Mouse (Mus musculus) adrenal gland, postnatal 14 days (tissue): Measurements from ENCODE around the gene Cd200r4. TPM values are rescaled to one million over a fixed set of nuclear protein-coding genes. Genes with fewer than 3 reads are reported as not detected.
"Not testable (repeated sequence)": the region's sequence is repeated elsewhere in the genome, so short reads cannot be mapped to it uniquely, and the experiment has no call there.

ENCODE experiments used
- DNase-seq: peaks from one replicate; pipeline ENCODE4 v3.0.0; 2021; ENCODE audit warnings: mixed read lengths
- long read RNA-seq, 2 experiments: library from polyadenylated mRNA; stranded (forward); transcript quantifications; one replicate each; pipeline ENCODE4 v2.0.0; 2021
- total RNA-seq: library from RNA; stranded (reverse); gene quantifications from 2 replicates; pipeline ENCODE4 v1.2.3, GENCODE M21; 2021

Gene Cd200r4
- total RNA-seq: not detected in 2 replicates
- long read RNA-seq, experiment 1: 0 reads
- long read RNA-seq, experiment 2: 0 reads

- no peak for DNase-seq
These were observed at the start of gene Cd200r4 for GRCm38 (mm10) chr16:44811544-44811943. TSS of gene Cd200r4 (plus strand) at chr16:44811733.

DNA sequence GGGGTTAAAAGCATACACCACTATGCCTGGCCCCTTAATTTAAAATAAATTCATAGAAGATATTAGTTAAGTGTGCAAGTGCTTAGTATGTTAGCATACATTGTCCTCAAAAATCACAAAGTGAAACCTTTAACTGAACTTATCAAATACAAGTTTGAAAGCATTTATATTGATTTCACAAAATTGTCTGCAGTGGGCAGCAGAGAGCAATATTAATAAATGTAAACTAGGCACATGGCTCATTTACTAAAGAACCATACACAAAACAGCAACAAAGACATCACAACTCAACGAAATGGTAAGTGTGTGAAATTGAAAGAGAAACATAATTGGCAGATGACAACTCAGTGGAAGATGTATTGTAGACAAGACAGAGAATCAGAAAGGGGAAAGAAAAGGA lies 49.7 kb upstream of the Cd200r4 start:
- DNase-seq: no peak

DNA sequence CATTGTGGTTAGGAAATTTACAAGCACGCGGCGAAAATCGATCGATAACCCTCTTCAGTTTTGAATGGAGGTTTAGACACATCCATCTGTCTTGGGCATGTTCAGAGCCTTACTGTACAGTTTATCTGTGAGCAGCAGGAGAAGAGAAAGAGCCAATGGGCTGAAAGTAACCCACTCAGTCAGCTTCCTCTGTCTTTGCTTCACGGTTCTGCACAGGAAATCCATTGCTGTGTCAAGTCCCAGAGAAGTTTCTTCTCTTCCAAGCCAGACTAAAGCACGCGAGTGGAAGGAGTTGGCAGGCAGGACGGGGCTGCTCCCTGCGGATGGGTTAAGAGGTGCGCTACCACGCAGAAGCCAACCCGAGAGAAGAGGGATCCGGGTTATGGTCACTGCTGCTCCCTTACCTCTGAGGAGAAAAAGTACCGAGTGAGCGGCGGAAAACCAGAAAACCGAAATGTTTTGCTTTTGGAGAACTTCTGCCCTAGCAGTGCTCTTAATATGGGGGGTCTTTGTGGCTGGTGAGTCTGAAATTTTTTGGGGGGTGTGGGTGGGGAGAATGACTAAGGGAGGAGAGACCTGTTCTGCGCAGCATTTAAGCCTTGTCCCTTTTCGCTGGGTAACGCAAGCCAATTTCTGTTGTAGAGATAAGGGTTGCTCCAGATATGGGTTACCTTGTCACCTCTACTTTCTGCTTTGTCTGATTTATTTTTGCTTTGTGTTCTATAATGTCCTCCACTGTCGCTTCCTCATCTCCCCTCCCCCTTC lies 45.8 kb upstream of the Cd200r4 start, which contains the start of gene Cd200r1:
Cd200r1 (plus strand) TSS at position 182 of the 765 bp plus-strand sequence.
- no peak for DNase-seq

DNA sequence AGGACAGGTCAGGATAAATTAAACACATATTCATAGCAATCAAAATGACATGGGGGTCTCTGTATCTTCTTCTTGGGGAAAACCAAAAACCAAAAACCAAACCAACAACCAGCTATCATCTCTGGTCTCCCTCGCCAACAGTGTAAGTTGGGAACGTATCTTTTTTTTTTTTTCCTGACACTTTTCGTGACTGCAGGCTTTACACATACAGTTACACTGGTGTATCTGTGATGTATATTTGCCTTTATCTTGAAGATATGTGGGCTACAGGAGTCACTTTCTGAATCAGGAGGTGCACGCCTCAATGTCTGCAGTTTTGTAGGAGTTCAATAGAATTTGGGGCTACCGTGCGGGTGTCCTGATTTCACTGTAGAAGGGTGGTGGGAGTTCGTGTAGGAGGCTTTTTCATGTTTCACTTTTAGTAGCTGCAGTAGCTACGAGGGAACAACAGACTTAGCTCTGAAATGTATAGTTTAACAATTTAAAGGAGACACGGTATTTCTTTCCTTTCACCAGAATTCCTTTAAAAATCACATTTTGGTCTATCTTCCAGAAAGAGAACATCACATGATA lies 45.1 kb upstream of the Cd200r4 start:
- no peak for DNase-seq

- DNase-seq: no peak
These were observed 44.0 kb upstream of the Cd200r4 start for GRCm38 (mm10) chr16:44767506-44767905.

DNA sequence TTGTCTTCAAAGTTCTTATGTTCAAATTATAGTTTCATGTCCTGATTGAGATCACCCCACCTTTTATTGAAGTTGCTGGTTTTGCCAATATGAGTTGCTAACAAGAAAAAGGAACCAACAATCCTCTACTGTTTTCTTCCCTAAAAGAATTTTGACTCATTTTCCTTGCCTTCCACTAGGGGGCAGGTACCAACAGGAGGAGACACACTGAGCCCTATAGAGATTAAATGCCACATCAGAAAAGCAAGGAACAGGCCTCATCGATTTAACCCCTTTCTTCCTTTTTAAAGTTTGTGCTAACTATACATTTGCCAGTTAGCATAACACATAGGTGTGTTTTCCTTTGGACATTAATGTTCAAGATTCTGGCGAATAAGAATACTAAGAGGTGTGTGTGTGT lies 43.6 kb upstream of the Cd200r4 start:
- no peak for DNase-seq

DNA sequence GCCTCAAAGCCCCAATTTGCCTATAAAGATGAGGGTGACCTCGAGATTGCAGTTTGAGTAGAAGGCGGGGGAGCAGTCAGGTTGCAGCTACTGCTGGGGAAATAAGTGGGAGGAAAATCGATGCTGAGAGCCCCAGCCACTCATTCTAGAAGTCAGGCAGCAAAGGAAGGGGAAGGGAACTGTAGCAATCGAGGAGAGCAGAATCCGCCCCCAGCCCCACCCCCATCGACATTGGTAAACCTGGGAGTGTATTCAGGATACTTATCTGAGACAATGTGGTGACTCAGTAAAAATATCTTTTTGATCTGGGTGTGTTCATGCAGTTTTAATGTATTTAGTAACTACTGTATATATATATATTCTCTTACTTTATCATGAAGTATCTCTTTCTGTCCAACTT lies 39.0 kb upstream of the Cd200r4 start:
- DNase-seq: no peak

- no peak for DNase-seq
These were observed 37.9 kb upstream of the Cd200r4 start for GRCm38 (mm10) chr16:44773673-44774072.

DNA sequence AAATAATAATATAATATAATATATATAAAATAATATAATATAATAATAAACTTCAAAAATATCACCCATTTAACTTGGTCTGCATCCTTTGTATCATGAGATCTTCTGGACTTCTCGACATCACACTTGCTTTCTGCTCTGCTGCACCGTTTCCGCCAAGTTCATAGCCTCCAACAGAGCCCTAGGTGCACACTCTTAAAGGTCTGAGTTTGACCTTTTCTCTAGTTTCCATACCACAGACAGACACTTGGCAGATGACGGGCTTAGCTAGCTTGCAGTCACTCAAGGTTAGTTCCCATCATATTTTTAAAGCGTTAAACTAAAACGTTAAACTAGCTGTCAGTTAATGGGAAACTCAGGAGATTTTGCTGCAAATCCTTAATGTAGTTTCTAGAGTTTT lies 37.3 kb upstream of the Cd200r4 start:
- DNase-seq: no peak

GRCm38 (mm10) chr16:44778538-44779147 lies 32.9 kb upstream of the Cd200r4 start:
- DNase-seq: peak; percentile 21

GRCm38 (mm10) chr16:44779494-44779893 lies 32.0 kb upstream of the Cd200r4 start:
- no peak for DNase-seq

DNA sequence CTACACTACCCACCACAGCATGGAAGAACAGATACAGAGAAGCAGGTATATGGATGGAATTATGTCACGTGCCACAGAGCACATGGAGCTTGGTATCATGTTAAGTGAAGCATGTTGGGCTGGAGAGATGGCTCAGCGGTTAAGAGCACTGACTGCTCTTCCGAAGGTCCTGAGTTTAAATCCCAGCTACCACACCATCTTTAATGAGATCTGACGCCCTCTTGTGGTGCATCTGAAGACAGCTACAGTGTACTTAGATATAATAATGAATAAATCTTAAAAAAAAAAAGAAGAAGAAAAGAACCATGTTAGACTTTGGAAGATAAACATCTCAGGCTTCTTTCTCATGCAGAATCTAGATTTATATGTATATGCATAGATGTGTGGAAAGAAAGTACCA lies 30.8 kb upstream of the Cd200r4 start:
- DNase-seq: no peak

DNA sequence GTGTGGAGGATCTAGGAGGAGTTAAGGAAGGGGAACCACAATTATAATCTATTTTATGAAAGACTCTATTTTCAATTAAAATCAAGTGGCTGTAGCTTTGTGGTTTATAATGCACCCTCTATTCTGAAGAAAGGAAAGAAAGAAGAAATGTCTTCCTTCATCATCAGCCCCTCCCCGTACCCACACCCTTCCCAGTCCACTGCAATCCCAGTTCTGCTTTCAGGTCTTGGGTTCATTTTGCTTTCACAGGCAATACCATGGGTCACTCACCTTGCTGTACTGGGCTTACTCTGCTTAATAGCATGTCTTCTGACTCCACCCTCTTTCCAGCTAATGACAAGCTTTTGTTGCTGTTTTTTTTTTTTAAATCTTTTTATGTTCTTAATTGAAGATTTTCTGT lies 24.6 kb upstream of the Cd200r4 start:
- no peak for DNase-seq

GRCm38 (mm10) chr16:44794416-44794815 lies 17.1 kb upstream of the Cd200r4 start:
- no peak for DNase-seq

DNA sequence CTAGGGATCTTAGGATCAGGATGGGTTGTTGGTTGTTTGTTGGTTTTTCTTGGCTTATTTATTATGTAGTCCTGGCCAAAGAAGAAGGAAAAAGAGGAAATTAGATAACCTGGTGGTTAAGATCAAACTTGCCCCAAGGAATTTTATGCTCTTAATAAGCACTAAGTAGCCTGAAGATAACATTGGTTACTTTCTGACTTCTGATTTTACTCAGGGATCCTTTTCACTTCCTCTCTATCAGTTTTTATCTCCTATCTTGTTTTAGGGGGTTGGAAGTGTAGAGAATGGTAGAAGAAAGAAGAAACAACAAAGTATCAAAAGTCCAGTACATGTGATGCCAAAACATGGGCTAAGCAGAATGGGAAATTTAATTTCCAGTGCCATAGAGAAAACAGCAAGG lies 5.6 kb upstream of the Cd200r4 start:
- DNase-seq: no peak

DNA sequence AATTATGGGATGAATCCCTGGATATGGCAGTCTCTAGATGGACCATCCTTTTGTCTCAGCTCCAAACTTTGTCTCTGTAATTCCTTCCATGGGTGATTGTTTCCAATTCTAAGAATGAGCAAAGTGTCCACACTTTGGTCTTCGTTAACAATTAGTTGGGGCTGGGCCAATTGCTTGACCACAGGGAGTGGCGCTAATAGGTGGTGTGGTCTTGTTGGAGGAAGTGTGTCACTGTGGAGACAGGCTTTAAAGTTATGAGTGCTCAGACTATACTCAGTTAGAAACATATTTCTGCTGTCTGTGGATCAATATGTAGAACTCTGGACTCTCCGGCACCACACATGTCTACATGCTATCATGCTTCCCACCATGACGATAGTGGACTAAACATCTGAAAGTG lies 1.3 kb upstream of the Cd200r4 start:
- DNase-seq: not testable (repeated sequence)

GRCm38 (mm10) chr16:44812468-44813065 lies 1.0 kb downstream of the Cd200r4 start:
- no peak for DNase-seq

DNA sequence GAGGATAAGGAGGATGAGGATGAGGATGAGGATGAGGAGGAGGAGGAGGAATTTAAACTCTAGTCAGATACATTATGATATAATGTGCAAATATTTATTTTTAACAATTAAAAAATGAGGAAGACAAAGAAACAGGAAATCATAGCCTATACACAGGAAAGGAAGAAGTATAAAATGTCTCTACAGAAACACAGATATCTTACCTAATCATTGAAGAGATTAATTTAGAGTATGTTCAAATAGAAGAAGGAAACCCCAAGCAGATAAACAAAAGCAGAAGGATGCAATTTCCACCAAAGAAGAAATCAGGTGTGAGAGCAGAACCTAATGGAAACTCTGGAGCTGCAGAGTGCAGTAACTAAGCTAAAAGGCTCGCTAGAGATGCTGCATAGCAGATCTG lies 6.5 kb downstream of the Cd200r4 start:
- DNase-seq: no peak

DNA sequence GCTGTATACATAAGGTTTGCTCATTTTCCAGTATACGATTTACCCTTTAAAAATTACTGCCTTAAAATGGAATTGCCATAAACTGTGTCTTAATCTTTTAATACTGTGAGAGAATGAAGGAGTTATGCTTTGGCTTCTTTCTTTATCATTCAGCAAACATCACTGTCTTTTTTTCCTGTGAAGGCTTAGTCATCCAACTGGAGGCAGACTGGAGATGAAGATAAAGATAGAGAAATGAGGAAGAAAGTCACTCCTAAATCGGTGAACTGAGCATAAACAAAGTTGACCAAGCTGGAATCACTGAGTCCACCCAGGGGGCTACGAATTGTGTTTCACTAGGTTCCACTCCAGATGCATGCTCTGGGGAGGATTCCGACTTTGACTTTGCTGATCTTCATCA lies 9.0 kb downstream of the Cd200r4 start:
- no peak for DNase-seq

DNA sequence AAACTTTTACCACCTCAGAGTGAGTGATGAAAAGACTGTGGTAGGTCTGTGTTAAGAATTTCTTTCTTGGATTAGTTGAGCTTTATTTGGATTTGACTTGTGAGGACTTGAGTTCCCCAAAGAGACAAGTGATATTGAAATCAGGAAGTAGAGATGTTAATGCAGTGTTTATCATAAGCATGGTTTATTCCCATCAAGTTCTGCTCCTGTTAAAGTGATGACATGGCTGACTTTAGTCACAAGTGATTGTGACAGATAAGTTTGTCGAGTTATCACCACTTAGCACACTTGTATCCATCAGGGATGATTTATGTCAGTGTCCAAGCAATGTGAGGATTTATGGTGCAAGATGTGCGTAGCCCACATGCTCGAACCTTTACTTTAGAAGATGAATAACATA lies 20.8 kb downstream of the Cd200r4 start:
- no peak for DNase-seq

- DNase-seq: peak; percentile 20
These were observed 21.7 kb downstream of the Cd200r4 start for GRCm38 (mm10) chr16:44833189-44833588.

- DNase-seq: no peak
These were observed 55.3 kb downstream of the Cd200r4 start, which contains the start of gene Cd200r2 for GRCm38 (mm10) chr16:44866797-44867196. TSS of gene Cd200r2 (plus strand) at chr16:44867097.

DNA sequence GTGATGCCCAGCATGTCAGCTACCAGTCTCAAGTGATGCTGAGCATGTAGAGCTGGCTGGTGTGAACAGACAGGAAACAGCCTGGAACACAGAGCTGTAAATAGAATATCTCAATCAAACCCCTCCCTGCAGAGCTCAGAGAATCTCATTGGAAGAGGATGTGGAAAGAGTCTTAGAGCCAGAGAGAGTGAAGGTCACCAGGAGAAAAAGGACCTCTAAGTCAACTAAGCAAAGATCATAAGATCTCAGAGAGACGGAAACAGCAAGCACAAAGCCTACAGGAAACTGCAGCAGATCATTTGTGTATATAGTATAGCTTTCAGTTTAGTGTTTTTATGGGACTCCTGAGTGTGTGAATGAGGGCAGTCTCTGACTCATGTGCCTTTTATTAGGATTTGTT lies 63.6 kb downstream of the Cd200r4 start:
- DNase-seq: no peak
